Mouse (Mus musculus): ENCODE data around the gene Plcl2. TPM values are rescaled to one million over a fixed set of nuclear protein-coding genes. Genes with fewer than 3 reads are reported as not detected.
"Not testable (repeated sequence)": the region's sequence is repeated elsewhere in the genome, so short reads cannot be mapped to it uniquely, and the experiment has no call there.

The Plcl2 gene
- polyA plus RNA-seq, 1 experiment from 2014 or later: 11.4 TPM

- Histone ChIP-seq H3K9me3 (no peaks in the 10 kb centered on the region), H3K9ac (no peak overlapping the region), H3K4me3 (no peak overlapping the region), H3K27me3 (replicated peaks) (no peaks in the 10 kb centered on the region), H3K4me2 (no peak overlapping the region), H3K36me3 (replicated peaks) (no peaks in the 10 kb centered on the region), H3K27ac (no peak overlapping the region), H3K4me1 (no peaks in the 10 kb centered on the region)
- ATAC-seq (replicated peaks): no peak
- WGBS: 78% methylated on average over 4 of the region's 4 CpGs
These were observed 49.0 kb downstream of the Plcl2 start for GRCm38 (mm10) chr17:50558239-50558625.

GRCm38 (mm10) chr17:50565376-50566123 lies 56.3 kb downstream of the Plcl2 start:
- no peak overlapping the region for H3K4me2 ChIP-seq
- H3K4me1 ChIP-seq: peaks cover 2% of the 10 kb centered on the region; the same call in 1 of the 2 replicates
- 53% methylated on average over 8 of the region's 8 CpGs for WGBS

GRCm38 (mm10) chr17:50568846-50569245 lies 59.6 kb downstream of the Plcl2 start:
- no peaks in the 10 kb centered on the region for H3K27me3 ChIP-seq (replicated peaks)
- ATAC-seq (replicated peaks): no peak

More at GRCm38 (mm10) chr17:50565376-50566123, 56.3 kb downstream of the Plcl2 start:
- Histone ChIP-seq H3K36me3 (replicated peaks) (no peaks in the 10 kb centered on the region), H3K9ac (no peak overlapping the region), H3K27me3 (replicated peaks) (no peaks in the 10 kb centered on the region), H3K27ac (no peak overlapping the region), H3K4me3 (no peak overlapping the region), H3K9me3 (no peaks in the 10 kb centered on the region)
- no peak for ATAC-seq (replicated peaks)

GRCm38 (mm10) chr17:50570228-50570627 lies 61.0 kb downstream of the Plcl2 start:
- H3K4me1 ChIP-seq; H3K9ac ChIP-seq; H3K4me3 ChIP-seq; H3K9me3 ChIP-seq; H3K4me2 ChIP-seq; H3K36me3 ChIP-seq (replicated peaks); H3K27me3 ChIP-seq (replicated peaks); H3K27ac ChIP-seq: not testable (repeated sequence)
- ATAC-seq (replicated peaks): 0 out of 2 replicates have a peak, but pooled peaks have one; percentile 63
- 96% methylated on average over 5 of the region's 5 CpGs for WGBS

More at GRCm38 (mm10) chr17:50568846-50569245, 59.6 kb downstream of the Plcl2 start:
- 89% methylated on average over 2 of the region's 2 CpGs for WGBS
- Histone ChIP-seq H3K27ac (no peak overlapping the region), H3K36me3 (replicated peaks) (no peaks in the 10 kb centered on the region), H3K4me3 (no peak overlapping the region), H3K9ac (no peak overlapping the region), H3K4me1 (peaks cover 2% of the 10 kb centered on the region; the same call in 1 of the 2 replicates), H3K9me3 (no peaks in the 10 kb centered on the region), H3K4me2 (no peak overlapping the region)

DNA sequence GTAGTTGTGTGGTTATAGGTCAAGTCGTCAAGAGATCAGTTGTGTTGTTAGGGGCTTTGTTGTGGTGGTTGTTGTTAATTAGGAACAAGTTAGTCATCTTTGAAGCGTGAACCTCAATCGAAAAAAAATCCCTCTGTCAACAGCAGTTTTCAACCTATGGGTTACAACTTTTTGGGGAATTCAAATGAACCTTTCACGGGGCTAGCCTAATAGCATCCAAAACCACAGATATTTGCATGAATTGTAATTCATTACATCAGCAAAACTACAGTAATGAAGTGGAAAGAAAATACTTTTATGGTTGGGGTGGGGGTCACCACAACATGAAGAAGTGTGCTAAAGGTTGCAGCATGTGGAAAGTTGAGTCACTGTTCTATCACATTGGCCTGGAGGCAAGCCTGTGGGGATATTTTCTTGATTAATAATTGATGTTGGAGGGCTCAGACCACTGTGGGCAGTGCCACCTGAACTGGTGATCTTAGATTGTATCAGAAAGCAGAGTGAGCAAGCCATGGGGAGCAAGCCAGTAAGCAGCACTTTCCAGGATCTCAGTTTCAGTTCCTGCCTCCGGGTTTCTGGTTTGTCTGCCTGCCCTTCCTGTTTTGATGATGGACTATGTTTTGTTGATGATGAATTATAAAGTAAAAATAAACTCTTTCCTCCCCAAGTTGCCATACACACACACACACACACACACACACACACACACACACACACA lies 61.6 kb downstream of the Plcl2 start:
- no peak overlapping the region for H3K9ac ChIP-seq
- H3K27ac ChIP-seq: no peak overlapping the region
- ATAC-seq (replicated peaks): no peak
- H3K36me3 ChIP-seq (replicated peaks): no peaks in the 10 kb centered on the region
- 84% methylated on average over 5 of the region's 5 CpGs for WGBS
- H3K27me3 ChIP-seq (replicated peaks): no peaks in the 10 kb centered on the region
- no peaks in the 10 kb centered on the region for H3K4me1 ChIP-seq
- no peak overlapping the region for H3K4me2 ChIP-seq
- H3K4me3 ChIP-seq: no peak overlapping the region
- no peaks in the 10 kb centered on the region for H3K9me3 ChIP-seq

DNA sequence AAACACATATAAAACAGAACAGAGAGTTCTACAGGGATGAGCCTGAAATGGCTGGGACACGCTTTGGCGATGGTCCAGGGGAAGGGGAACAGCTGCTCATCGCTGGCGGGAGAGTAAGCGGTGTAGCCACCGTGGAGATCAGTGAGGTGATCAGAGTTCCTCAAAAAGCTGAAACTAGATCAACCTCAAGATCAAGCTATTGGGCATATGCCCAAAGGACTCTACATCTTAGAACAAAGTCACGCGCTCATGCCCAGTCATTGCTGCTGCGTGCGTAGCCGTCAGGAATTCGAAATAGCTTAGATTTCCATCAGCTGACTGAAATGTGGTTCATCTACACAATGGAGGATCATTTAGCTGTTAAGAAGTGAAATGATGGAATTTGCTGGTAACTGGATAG lies 65.0 kb downstream of the Plcl2 start:
- Histone ChIP-seq H3K27ac (no peak overlapping the region), H3K4me2 (no peak overlapping the region), H3K4me3 (no peak overlapping the region), H3K36me3 (replicated peaks) (no peaks in the 10 kb centered on the region), H3K27me3 (replicated peaks) (no peaks in the 10 kb centered on the region), H3K9ac (no peak overlapping the region), H3K9me3 (no peaks in the 10 kb centered on the region), H3K4me1 (no peaks in the 10 kb centered on the region)
- ATAC-seq (replicated peaks): no peak
- WGBS: 92% methylated on average over 12 of the region's 12 CpGs

- WGBS: 89% methylated on average over 3 of the region's 3 CpGs
- Histone ChIP-seq H3K4me2 (no peak overlapping the region), H3K4me3 (no peak overlapping the region), H3K4me1 (no peaks in the 10 kb centered on the region), H3K9me3 (no peaks in the 10 kb centered on the region), H3K9ac (no peak overlapping the region), H3K27ac (no peak overlapping the region), H3K27me3 (replicated peaks) (no peaks in the 10 kb centered on the region), H3K36me3 (replicated peaks) (no peaks in the 10 kb centered on the region)
- ATAC-seq (replicated peaks): no peak
These were observed 71.2 kb downstream of the Plcl2 start for GRCm38 (mm10) chr17:50580416-50580815.

DNA sequence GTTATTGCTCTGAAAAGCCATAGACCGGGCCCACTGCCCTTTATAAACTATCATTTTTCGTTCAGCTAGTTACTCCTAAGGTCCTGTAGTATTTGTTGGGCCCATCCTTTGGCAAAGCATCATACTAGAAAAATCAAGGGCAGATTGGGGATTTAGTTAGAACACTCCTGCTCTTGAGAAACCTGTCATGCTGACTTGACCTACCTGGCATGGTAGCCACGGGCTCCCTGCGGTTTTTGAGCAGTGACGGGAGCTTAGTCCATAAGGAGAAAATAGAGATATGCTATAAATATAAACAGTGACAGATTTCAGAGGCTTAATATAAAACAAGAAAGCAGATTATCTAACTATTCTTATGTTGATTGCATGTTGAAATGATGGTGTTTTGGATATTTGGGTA lies 77.6 kb downstream of the Plcl2 start:
- Histone ChIP-seq H3K27ac (no peak overlapping the region), H3K36me3 (replicated peaks) (no peaks in the 10 kb centered on the region), H3K4me1 (no peaks in the 10 kb centered on the region), H3K9me3 (no peaks in the 10 kb centered on the region), H3K4me3 (no peak overlapping the region), H3K4me2 (no peak overlapping the region), H3K27me3 (replicated peaks) (no peaks in the 10 kb centered on the region), H3K9ac (no peak overlapping the region)
- WGBS: 90% methylated on average over 5 of the region's 5 CpGs
- ATAC-seq (replicated peaks): no peak

DNA sequence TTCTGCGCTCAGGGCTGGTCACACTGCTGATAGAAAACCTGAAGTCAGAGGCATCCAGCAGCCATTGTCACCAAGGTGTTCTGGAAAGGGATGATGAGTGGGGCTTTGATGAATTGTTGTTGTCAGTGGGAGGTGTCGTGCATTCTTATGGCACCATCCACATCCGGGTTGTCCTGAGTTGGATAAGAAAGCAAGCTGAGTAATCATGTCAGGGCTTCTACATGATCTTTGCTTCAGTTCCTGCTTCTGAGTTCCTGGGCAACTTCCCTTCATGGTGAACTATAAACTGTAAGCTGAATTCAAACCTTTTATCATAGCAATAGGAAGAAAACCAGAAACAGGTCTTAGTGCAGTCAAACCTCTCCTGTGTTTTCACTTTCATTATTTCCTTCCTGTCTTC lies 78.7 kb downstream of the Plcl2 start:
- Histone ChIP-seq H3K4me3 (no peak overlapping the region), H3K27me3 (replicated peaks) (no peaks in the 10 kb centered on the region), H3K36me3 (replicated peaks) (no peaks in the 10 kb centered on the region), H3K9ac (no peak overlapping the region), H3K27ac (no peak overlapping the region), H3K4me1 (no peaks in the 10 kb centered on the region), H3K4me2 (no peak overlapping the region), H3K9me3 (no peaks in the 10 kb centered on the region)
- no peak for ATAC-seq (replicated peaks)
- 77% methylated on average over 3 of the region's 3 CpGs for WGBS

DNA sequence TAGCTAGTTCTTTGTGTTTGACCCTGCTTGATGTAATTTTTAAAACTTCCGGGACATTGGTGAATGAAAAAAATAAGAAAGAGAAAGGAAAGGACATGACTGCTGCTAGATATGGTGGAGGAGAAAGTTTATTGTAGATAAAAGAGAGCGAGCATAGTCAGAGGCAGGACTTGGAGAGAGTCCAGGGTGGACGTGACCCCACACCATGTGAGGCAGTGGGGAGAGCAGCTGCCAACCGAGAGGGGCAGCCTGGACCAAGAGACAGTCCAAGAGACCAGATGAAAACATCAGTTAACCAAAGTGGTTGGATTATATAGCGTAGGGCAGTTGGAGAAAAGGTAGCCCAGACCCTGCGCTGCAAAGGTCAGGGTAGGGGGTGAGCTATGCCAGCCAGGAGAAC lies 91.0 kb downstream of the Plcl2 start:
- Histone ChIP-seq H3K27me3 (replicated peaks) (no peaks in the 10 kb centered on the region), H3K4me1 (peaks cover 10% of the 10 kb centered on the region; the same call in 1 of the 2 replicates), H3K4me3 (no peak overlapping the region), H3K4me2 (no peak overlapping the region), H3K27ac (no peak overlapping the region), H3K36me3 (replicated peaks) (no peaks in the 10 kb centered on the region), H3K9ac (no peak overlapping the region), H3K9me3 (no peaks in the 10 kb centered on the region)
- WGBS: 75% methylated on average over 6 of the region's 6 CpGs
- no peak for ATAC-seq (replicated peaks)

DNA sequence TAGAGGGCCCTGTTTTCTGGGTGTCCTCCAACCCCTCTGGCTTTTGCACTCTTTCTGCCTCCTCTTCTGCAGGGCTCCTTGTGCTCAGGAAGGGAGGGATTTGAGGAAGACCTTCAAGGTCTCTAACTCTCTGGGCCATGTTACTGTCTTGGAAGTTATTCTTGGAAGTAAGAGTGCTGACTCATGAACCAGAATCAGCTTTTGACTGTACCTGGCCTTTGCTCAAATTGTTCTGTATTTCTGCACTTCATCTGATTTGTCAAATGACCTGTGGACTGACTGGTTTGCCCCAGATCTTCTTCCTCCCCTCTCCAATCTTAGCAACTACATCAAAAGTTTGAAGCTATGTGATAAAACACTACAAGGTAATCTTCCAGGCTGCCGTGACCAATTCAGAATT lies 91.5 kb downstream of the Plcl2 start:
- peaks cover 10% of the 10 kb centered on the region; the same call in 1 of the 2 replicates for H3K4me1 ChIP-seq
- no peak overlapping the region for H3K9ac ChIP-seq
- 95% methylated on average over 1 of the region's 1 CpGs for WGBS
- no peak overlapping the region for H3K4me3 ChIP-seq
- ATAC-seq (replicated peaks): no peak
- no peaks in the 10 kb centered on the region for H3K9me3 ChIP-seq
- no peak overlapping the region for H3K27ac ChIP-seq
- H3K4me2 ChIP-seq: no peak overlapping the region
- H3K36me3 ChIP-seq (replicated peaks): no peaks in the 10 kb centered on the region
- no peaks in the 10 kb centered on the region for H3K27me3 ChIP-seq (replicated peaks)

DNA sequence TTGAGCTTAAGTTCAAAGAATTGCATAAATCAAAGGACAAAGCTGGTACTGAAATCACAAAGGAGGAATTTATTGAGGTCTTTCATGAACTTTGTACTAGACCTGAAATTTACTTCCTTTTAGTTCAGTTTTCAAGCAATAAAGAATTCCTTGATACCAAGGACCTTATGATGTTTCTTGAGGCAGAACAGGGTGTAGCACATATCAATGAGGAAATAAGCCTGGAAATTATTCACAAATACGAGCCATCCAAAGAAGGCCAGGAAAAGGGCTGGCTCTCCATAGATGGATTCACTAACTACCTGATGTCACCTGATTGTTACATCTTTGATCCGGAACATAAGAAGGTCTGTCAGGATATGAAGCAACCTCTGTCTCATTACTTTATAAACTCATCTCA lies 97.7 kb downstream of the Plcl2 start:
- Histone ChIP-seq H3K36me3 (replicated peaks) (peaks cover 10% of the 10 kb centered on the region; the same call in 1 of the 2 replicates), H3K4me2 (no peak overlapping the region), H3K9me3 (no peaks in the 10 kb centered on the region), H3K27me3 (replicated peaks) (no peaks in the 10 kb centered on the region), H3K4me1 (no peaks in the 10 kb centered on the region), H3K9ac (no peak overlapping the region), H3K27ac (no peak overlapping the region), H3K4me3 (no peak overlapping the region)
- no peak for ATAC-seq (replicated peaks)
- 89% methylated on average over 2 of the region's 2 CpGs for WGBS

Data from midbrain, embryonic 15.5 days (tissue).